Mouse (Mus musculus): ENCODE results near the gene Tmprss9.

DNA sequence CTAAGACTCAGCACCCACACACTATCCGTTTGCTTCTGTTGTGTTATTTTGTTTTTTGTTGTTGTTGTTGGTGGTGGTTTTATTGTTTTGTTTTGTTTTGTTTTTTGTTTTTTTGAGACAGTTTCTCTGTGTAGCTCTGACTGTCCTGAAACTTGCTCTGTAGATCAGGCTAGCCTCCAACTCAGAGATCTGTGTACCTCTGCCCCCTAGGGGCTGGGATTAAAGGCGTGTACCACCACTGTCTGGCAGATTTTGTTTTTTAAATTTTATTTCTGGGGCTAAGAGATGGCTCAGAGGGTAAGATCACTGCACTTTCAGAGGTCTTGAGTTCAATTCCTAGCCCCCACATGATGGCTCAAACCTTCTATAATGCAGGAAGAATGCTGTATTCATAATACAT lies 9.3 kb downstream of the Tmprss9 start:
- TF ChIP-seq EP300 (optimal IDR thresholded peaks at IDR 0.05), result no peak
- TF ChIP-seq CTCF (IDR thresholded peaks at IDR 0.05; ENCODE audit: low read depth), result no peak
